Mouse (Mus musculus) neutrophil, adult 5-6 weeks (primary cell): ENCODE results near the gene Xlr3b. TPM values are rescaled to one million over a fixed set of nuclear protein-coding genes. Genes with fewer than 3 reads are reported as not detected.
"Not testable (repeated sequence)": the region's sequence is repeated elsewhere in the genome, so short reads cannot be mapped to it uniquely, and the experiment has no call there.

Experiments used
- ATAC-seq: fragments of 151-379, 151-347 bp; 2 replicates; pipeline ENCODE4 v1.8.0; 2017; ENCODE audit warnings: mild to moderate bottlenecking, moderate TSS enrichment; ENCODE audit not compliant: insufficient number of reproducible peaks, poor library complexity, low FRiP score, severe bottlenecking; ENCODE audit errors: extremely low read depth
- total RNA-seq: library from RNA; stranded (forward); fragments of 200-1000 nt; gene quantifications from 2 replicates; pipeline ENCODE4 v1.2.3, GENCODE M21; 2017

Xlr3b gene
- total RNA-seq = 10.7 and 12.6 TPM in 2 replicates

DNA sequence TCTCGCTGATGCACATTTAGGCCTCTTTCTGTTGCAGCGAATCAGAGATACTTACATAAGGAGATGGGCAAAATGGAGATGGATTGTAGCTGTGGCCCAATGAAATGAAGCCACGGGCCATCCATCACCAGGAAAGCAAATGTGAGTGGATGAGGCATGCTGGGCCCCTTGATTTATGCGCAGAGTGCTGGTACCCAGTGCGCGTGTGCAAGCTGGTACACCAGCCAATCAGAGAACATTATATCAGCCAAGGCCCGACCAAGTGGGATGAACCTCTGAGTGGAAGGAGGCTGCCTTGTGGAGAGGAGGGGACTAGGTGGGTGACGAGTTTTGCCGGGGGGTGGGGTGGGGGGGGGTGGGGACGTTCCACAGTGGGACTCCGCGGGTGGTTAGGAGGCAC is at the start of gene Xlr3b:
Gene Xlr3b, plus strand, starts transcription at position 274 of the 400 bp plus-strand sequence.
- ATAC-seq = not testable (repeated sequence)

DNA sequence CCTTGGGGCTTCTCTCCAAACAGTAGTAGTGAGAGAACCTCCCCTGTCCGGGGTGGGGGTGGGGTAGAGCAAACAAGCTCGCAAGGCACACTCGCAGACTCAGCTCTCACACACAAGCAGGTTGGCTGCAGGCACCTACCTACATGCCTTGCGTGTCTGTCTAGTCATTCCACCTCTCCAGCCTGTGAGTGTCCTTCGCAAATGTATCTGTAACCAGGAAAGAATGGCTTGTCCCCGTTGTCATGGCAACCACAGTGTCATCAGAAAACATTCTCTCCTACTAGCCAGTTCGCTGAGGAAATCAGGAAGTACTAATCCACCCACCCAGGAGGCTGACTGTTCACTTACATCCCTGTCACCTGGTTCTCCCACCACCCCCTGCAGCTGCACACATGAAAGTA is 48.8 kb upstream of the Xlr3b start:
- not testable (repeated sequence) for ATAC-seq

DNA sequence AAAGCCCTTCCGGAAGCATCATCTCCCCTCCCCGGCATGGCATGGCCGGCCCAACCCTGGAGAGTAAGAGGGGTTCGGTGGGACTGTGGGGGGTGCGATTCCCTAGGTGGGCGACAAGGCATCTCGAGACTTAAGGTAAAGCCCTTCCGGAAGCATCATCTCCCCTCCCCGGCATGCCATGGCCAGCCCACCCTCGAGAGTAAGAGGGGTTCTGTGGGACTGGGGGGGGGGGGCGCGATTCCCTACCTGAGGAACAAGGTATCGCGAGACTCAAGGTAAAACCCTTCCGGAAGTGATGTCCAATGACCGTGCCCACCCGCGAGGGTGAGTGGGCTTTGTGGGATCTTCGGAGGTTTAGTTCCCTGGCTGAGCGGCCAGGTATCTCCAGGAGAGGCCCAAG is 43.5 kb upstream of the Xlr3b start, which contains the start of gene Xlr5b:
Gene Xlr5b, plus strand, starts transcription at position 301 of the 400 bp plus-strand sequence.
- ATAC-seq = not testable (repeated sequence)

DNA sequence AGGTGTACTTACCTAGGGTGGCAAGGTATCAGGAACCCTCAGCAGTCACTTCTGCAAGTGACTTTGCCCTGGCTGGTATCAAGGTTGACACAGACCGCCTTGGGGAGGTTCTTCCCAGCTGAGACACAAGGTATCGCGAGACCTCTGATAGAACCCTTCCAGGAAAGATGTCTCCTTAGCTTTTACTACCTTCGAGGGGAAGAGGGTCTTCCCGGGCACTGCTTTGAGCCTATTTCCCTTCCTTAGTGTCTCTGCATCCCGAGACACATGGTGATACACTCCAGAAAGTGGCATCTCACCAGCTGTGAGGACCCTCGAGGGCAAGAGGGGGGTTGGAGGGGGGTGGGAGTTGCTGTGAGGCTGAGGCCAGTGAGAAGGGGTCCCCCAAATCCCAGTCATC is 42.7 kb upstream of the Xlr3b start, which contains the start of gene DXBay18:
Gene DXBay18, minus strand, starts transcription at position 101 of the 400 bp plus-strand sequence.
- not testable (repeated sequence) for ATAC-seq

DNA sequence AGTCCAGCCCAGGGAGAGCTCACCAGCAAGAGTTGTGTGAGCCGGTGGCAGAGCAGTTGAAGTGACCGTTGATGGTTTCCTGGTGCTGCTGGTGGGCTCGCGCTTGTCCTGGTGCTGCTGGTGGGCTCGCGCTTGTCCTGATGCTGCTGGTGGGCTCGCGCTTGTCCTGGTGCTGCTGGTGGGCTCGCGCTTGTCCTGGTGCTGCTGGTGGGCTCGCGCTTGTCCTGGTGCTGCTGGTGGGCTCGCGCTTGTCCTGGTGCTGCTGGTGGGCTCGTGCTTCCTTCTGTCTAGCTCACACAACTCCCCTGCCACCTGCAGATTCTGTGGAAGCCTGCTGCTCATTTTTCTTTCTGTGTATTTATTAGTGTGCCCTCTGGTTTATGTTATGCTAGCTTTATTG is 15.1 kb upstream of the Xlr3b start, which contains the start of gene Spin2d:
Gene Spin2d, minus strand, starts transcription at position 101 of the 400 bp plus-strand sequence.
- not testable (repeated sequence) for ATAC-seq

DNA sequence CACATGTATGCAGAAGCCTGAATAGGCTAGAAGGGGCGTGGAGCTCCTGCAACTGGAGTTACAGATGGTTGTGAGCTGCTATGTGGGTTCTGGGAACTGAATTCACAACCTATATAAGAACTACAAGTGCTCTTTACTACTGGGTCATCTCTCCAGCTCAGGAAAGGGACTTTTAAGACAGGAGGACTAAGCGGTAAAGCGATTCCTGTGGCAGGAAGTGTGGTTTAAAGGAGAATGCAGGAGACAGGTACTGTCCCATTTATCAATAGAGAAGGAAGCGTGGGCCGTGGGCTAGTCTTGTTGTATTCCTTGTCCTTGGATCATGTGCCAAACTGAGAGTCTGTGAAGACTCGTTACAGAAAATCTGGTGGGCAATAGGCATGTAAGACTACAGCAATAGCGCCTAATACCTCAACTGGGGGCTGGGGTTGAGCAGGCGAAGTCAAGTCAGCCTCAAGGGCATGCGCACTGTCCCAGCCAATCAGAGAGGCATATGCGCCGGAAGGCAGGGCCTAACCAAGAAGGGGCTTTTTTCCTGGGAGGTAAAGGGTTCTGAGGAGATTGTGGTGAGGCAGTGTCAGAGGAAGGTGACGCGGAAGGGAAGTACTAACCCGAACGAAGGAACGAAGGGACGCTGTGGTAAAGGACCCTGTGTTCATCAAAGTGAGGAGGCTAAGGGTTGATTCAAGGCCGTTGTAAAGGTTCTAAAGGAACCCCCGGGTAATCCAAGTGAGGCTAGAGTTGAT is 22.0 kb downstream of the Xlr3b start, which contains the start of gene Xlr4b:
Gene Xlr4b, plus strand, starts transcription at position 515 of the 746 bp plus-strand sequence.
- ATAC-seq = not testable (repeated sequence)

DNA sequence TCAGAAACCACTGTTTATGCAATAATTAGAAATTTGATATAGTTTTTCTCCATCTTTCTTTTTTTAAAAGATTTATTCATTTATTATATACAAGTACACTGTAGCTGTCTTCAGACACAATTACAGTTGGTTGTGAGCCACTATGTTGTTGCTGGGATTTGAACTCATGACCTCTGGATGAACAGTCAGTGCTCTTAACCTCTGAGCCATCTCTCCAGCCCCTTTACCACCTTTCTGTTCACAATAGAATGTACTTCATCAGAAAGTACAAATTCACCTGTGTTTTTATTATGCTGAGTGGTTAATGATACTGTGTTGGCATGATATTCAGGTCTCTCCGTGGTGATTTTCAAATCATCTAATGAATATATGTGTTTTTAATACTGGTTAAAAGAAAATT is 33.4 kb downstream of the Xlr3b start:
- ATAC-seq = no peak

DNA sequence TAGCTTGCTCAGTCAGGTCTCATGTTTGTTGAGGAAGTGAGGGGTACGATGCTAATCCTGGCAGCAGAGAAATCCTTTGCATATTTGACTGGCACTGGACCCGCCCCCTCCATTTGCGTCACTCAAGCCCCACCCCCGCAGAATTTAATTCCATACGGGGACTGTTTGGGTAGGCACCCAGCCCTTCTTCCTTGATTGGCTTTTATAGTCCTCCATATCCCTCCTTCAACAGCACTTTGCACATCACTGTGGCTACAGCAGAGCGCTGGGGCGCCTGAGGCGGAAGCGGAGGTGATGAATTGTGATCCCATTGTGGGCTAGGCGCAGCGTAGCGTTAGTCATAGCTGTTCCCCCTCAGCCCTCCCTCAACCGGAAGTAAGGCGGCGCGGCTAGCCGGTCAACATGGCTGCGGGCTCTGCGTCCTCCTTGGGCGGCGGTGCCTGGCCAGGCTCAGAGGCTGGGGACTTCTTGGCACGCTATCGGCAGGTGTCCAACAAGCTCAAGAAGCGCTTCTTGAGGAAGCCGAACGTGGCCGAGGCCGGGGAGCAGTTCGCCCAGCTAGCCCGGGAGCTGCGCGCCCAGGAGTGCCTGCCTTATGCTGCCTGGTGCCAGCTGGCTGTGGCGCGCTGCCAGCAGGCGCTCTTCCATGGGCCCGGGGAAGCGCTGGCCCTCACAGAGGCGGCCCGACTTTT is 36.1 kb downstream of the Xlr3b start, which contains the start of gene F8a:
Gene F8a, plus strand, starts transcription at position 378 of the 692 bp plus-strand sequence.
- peak; percentile 94 for ATAC-seq

DNA sequence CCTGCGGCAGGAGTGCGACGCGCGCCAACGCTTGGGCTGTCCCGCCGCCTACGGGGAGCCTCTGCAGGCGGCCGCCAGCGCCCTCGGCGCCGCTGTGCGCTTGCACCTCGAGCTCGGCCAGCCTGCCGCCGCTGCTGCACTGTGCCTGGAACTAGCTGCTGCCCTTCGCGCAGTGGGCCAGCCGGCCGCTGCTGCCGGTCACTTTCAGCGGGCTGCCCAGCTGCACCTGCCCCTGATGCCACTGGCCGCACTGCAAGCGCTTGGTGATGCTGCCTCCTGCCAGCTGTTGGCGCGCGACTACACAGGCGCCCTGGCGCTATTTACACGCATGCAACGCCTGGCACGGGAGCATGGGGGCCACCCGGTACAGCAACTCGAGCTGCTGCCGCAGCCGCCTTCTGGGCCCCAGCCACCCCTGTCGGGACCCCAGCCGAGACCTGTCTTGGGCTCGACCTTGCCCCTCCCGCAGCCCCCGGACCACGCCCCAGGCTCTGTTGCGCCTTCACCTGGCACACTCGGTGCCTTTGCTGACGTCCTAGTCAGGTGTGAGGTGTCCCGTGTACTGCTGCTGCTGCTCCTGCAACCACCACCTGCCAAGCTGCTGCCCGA is 36.7 kb downstream of the Xlr3b start:
- peak; percentile 57 for ATAC-seq

DNA sequence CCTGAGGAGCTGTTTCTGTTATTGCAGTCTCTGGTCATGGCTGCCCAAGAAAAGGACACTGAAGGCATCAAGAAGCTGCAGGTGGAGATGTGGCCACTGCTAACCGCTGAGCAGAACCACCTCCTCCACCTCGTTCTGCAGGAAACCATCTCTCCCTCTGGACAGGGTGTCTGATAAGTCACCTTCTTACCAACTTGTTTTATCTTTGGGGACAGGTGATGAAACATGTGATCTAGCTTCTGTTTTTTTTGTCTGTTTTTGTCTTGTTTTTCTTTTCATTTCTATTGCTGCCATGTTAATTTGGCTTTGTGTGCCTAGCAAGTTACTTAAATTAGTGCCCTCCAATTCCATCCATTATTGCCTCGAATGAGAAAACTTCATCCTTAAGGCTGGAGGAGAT is 37.3 kb downstream of the Xlr3b start:
- ATAC-seq = no peak

DNA sequence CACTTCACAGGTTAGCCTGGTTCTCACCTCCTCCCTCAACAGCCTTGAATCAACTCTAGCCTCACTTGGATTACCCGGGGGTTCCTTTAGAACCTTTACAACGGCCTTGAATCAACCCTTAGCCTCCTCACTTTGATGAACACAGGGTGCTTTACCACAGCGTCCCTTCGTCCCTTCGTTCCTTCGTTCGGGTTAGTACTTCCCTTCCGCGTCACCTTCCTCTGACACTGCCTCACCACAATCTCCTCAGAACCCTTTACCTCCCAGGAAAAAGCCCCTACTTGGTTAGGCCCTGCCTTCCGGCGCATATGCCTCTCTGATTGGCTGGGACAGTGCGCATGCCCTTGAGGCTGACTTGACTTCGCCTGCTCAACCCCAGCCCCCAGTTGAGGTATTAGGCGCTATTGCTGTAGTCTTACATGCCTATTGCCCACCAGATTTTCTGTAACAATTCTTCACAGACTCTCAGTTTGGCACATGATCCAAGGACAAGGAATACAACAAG is 50.9 kb downstream of the Xlr3b start, which contains the start of gene Xlr4c:
Gene Xlr4c, minus strand, starts transcription at position 310 of the 505 bp plus-strand sequence.
- ATAC-seq = not testable (repeated sequence)

Other genes with a start within 250 kb of the Xlr3b start
- gene Zfp185, start 204.9 kb upstream of the Xlr3b start, total RNA-seq = 0.70 and 1.2 TPM in 2 replicates
- gene Pnma5, start 155.1 kb upstream of the Xlr3b start, total RNA-seq = not detected in 2 replicates
- not detected in 2 replicates for gene Pnma3, start 127.4 kb upstream of the Xlr3b start, total RNA-seq
- 14.2 and 15.1 TPM in 2 replicates for gene Xlr4a, start 109.7 kb upstream of the Xlr3b start, total RNA-seq
- 1.2 and 2.1 TPM in 2 replicates for gene Xlr3a, start 95.1 kb upstream of the Xlr3b start, total RNA-seq
- not detected in 2 replicates for gene Gm14685, start 75.2 kb upstream of the Xlr3b start, total RNA-seq
- gene Xlr5b, start 43.4 kb upstream of the Xlr3b start, total RNA-seq = not detected in 2 replicates
- not detected in 2 replicates for gene DXBay18, start 42.8 kb upstream of the Xlr3b start, total RNA-seq
- gene Spin2d, start 15.2 kb upstream of the Xlr3b start, total RNA-seq = not detected in 2 replicates
- gene Xlr4b, start 22.1 kb downstream of the Xlr3b start, total RNA-seq = 58.9 and 71.6 TPM in 2 replicates
- 5.0 and 5.4 TPM in 2 replicates for gene F8a, start 36.1 kb downstream of the Xlr3b start, total RNA-seq
- 11.1 and 24.4 TPM in 2 replicates for gene Xlr4c, start 50.9 kb downstream of the Xlr3b start, total RNA-seq
- gene Xlr3c, start 73.2 kb downstream of the Xlr3b start, total RNA-seq = not detected in 2 replicates
- not detected in 2 replicates for gene Xlr5a, start 100.8 kb downstream of the Xlr3b start, total RNA-seq
- not detected in 2 replicates for gene Xlr5c, start 100.8 kb downstream of the Xlr3b start, total RNA-seq
- gene Gm45015, start 144.6 kb downstream of the Xlr3b start, total RNA-seq = not detected in 2 replicates
- gene Zfp275, start 150.4 kb downstream of the Xlr3b start, total RNA-seq = 12.5 and 17.9 TPM in 2 replicates
- gene Gm18336, start 206.5 kb downstream of the Xlr3b start, total RNA-seq = not detected in 2 replicates
- not detected in 2 replicates for gene Zfp92, start 218.9 kb downstream of the Xlr3b start, total RNA-seq
- not detected in 2 replicates for gene Trex2, start 243.1 kb downstream of the Xlr3b start, total RNA-seq